Mouse (Mus musculus) embryonic facial prominence, embryonic 15.5 days (tissue): ENCODE measurements at regions not wholly inside any gene's neighbourhood (a gene's known extent, or its start where the extent isn't known, plus 50 kb on each side); places are given as distances from the start of the nearest gene placed in this dataset.

ENCODE experiments used
- ATAC-seq: fragments of 200-750 bp; cut with Nextera tagmentation; 2 replicates; pipeline ENCODE4 v1.8.0; 2017; ENCODE audit warnings: low read depth, moderate TSS enrichment; ENCODE audit not compliant: insufficient number of reproducible peaks, low FRiP score, low TSS enrichment
- H3K27ac ChIP-seq: fragments of 300-500 bp; sonication (generic); replicated peaks from 2 replicates; pipeline ENCODE4 v1.5.1; 2015; ENCODE audit warnings: mild to moderate bottlenecking, inconsistent platforms
- H3K27me3 ChIP-seq: fragments of 300-500 bp; sonication (generic); 2 replicates; pipeline ENCODE4 v1.6.1; 2015; ENCODE audit warnings: inconsistent platforms
- H3K36me3 ChIP-seq: fragments of 300-500 bp; sonication (generic); 2 replicates; pipeline ENCODE4 v1.6.1; 2015; ENCODE audit warnings: mild to moderate bottlenecking, inconsistent platforms
- H3K4me1 ChIP-seq: fragments of 300-500 bp; sonication (generic); 2 replicates; pipeline ENCODE4 v1.6.1; 2015; ENCODE audit warnings: inconsistent platforms
- H3K4me2 ChIP-seq: fragments of 300-500 bp; sonication (generic); replicated peaks from 2 replicates; pipeline ENCODE4 v1.6.1; 2015; ENCODE audit warnings: mild to moderate bottlenecking, inconsistent platforms
- H3K4me3 ChIP-seq: fragments of 300-500 bp; sonication (generic); replicated peaks from 2 replicates; pipeline ENCODE4 v1.5.1; 2015; ENCODE audit warnings: mild to moderate bottlenecking, inconsistent platforms
- H3K9ac ChIP-seq: fragments of 300-500 bp; sonication (generic); 2 replicates; pipeline ENCODE4 v1.6.1; 2015; ENCODE audit warnings: inconsistent platforms
- H3K9me3 ChIP-seq: fragments of 300-500 bp; sonication (generic); replicated peaks from 2 replicates; pipeline ENCODE4 v1.6.1; 2016; ENCODE audit warnings: inconsistent platforms
- WGBS: fragments of 180-500 bp; shearing (Covaris S2); methylation state at CpG from one replicate; pipeline ENCODE4 v1.1.7; 2015; 5-methylcytosine and 5-hydroxymethylcytosine counted together

GRCm38 (mm10) chr12:99063885-99064284 lies 143.5 kb downstream of the Ttc8 start:
- ATAC-seq = no peak
- no peak overlapping the region for H3K4me3 ChIP-seq
- 66% methylated on average over 8 of the region's 8 CpGs for WGBS
- H3K4me1 ChIP-seq = peaks cover 11% of the 10 kb centered on the region; the same call in 1 of the 2 replicates
- H3K27ac ChIP-seq = no peak overlapping the region
- H3K36me3 ChIP-seq = no peaks in the 10 kb centered on the region
- H3K4me2 ChIP-seq = no peak overlapping the region
- no peaks in the 10 kb centered on the region for H3K9me3 ChIP-seq
- H3K9ac ChIP-seq = no peak overlapping the region
- no peaks in the 10 kb centered on the region for H3K27me3 ChIP-seq

- 57% methylated on average over 3 of the region's 3 CpGs for WGBS
- no peak overlapping the region for H3K4me3 ChIP-seq
- no peak overlapping the region for H3K27ac ChIP-seq
- no peak overlapping the region for H3K4me2 ChIP-seq
- no peak for ATAC-seq
- no peaks in the 10 kb centered on the region for H3K9me3 ChIP-seq
- no peaks in the 10 kb centered on the region for H3K27me3 ChIP-seq
- H3K9ac ChIP-seq = no peak overlapping the region
- H3K36me3 ChIP-seq = no peaks in the 10 kb centered on the region
- H3K4me1 ChIP-seq = peaks cover 11% of the 10 kb centered on the region; the same call in 1 of the 2 replicates
These were observed 147.6 kb downstream of the Ttc8 start for GRCm38 (mm10) chr12:99067962-99068361.

GRCm38 (mm10) chr12:99073766-99074165 lies 153.4 kb downstream of the Ttc8 start:
- Histone ChIP-seq H3K9ac (no peak overlapping the region), H3K27ac (no peak overlapping the region), H3K4me1 (no peaks in the 10 kb centered on the region), H3K36me3 (no peaks in the 10 kb centered on the region), H3K9me3 (no peaks in the 10 kb centered on the region), H3K4me2 (no peak overlapping the region), H3K4me3 (no peak overlapping the region), H3K27me3 (no peaks in the 10 kb centered on the region)
- 81% methylated on average over 5 of the region's 5 CpGs for WGBS
- ATAC-seq = no peak

DNA sequence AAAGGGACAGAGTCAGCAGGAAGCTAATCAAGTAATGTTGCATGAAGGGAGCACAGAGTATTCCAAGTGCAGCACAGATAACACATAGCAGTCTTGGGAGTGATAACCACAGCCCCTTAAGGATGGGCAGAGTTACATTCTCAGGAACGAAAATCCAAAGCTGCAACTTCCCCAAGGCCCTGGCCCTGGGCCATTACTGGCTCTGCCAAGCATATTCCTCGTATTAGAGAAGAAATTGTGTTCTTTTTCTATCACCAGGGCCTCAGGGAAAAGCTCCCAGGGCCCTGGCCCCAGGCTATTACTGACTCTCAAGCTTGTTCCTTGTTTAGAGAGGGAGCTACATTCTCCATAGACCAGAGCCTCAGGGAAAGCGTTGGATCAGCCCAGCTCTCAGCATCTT lies 157.0 kb downstream of the Ttc8 start:
- ATAC-seq = no peak
- Histone ChIP-seq H3K9me3 (no peaks in the 10 kb centered on the region), H3K4me2 (no peak overlapping the region), H3K9ac (no peak overlapping the region), H3K4me3 (no peak overlapping the region), H3K36me3 (no peaks in the 10 kb centered on the region), H3K27me3 (no peaks in the 10 kb centered on the region), H3K27ac (no peak overlapping the region), H3K4me1 (no peaks in the 10 kb centered on the region)
- WGBS = 42% methylated on average over 3 of the region's 3 CpGs

GRCm38 (mm10) chr12:99079873-99080272 lies 159.5 kb downstream of the Ttc8 start:
- no peak overlapping the region for H3K4me2 ChIP-seq
- 0 out of 2 replicates have a peak, but pooled peaks cover 6% of the 10 kb centered on the region for H3K27me3 ChIP-seq
- H3K36me3 ChIP-seq = no peaks in the 10 kb centered on the region
- WGBS = 66% methylated on average over 1 of the region's 1 CpGs
- ATAC-seq = no peak
- no peak overlapping the region for H3K27ac ChIP-seq
- H3K9ac ChIP-seq = no peak overlapping the region
- H3K9me3 ChIP-seq = no peaks in the 10 kb centered on the region
- H3K4me1 ChIP-seq = no peaks in the 10 kb centered on the region
- no peak overlapping the region for H3K4me3 ChIP-seq

DNA sequence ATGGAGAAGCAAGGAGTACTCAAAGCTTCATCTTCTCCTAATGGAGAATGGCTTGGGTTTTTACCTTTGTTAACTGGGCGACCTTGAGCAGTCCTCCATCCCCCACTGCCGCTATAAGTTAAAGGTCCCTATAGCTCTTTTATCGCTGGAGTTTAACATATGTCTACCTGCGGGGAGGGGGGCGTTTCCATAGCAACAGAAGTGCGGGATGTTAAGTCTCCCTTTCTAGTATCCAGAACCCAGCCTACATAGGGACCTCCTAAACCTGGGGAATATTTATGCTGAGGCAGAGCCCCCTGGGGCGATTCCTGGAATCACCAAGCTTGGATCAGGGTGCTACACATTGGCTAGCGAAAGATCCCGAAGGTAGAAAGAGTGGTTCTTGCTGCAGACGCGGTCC lies 163.2 kb downstream of the Ttc8 start:
- 0 out of 2 replicates have a peak, but pooled peaks cover 6% of the 10 kb centered on the region for H3K27me3 ChIP-seq
- H3K4me3 ChIP-seq = no peak overlapping the region

DNA sequence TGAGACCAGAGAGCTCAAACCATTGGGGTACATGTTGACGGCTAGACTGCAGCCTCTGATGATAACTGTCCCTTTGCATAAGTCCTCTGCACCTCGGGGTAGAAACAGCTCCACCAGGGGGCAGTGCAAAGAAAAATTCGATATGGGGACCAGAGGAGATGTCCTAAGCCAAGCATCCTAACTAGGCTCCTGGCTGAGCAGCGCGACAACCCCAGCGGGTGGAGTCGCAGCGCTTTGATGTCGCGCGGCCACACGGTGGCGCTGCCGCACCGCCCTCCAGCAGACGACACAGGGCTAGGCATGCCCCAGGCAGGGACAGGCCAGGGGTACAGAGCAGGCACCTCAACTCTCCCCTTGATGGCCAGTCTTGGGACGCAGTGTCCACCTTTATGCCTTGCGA lies 163.8 kb downstream of the Ttc8 start:
- H3K27me3 ChIP-seq = 0 out of 2 replicates have a peak, but pooled peaks cover 6% of the 10 kb centered on the region
- H3K9ac ChIP-seq = no peak overlapping the region
- H3K4me2 ChIP-seq = no peak overlapping the region
- WGBS = 4% methylated on average over 18 of the region's 18 CpGs
- H3K36me3 ChIP-seq = no peaks in the 10 kb centered on the region
- ATAC-seq = peak; percentile 85
- H3K9me3 ChIP-seq = no peaks in the 10 kb centered on the region
- no peak overlapping the region for H3K4me3 ChIP-seq
- H3K4me1 ChIP-seq = no peaks in the 10 kb centered on the region
- H3K27ac ChIP-seq = no peak overlapping the region

More for the DNA sequence above, 163.2 kb downstream of the Ttc8 start:
- H3K4me2 ChIP-seq = no peak overlapping the region
- no peak overlapping the region for H3K27ac ChIP-seq
- no peaks in the 10 kb centered on the region for H3K9me3 ChIP-seq
- 41% methylated on average over 11 of the region's 11 CpGs for WGBS
- no peaks in the 10 kb centered on the region for H3K36me3 ChIP-seq
- H3K4me1 ChIP-seq = no peaks in the 10 kb centered on the region
- ATAC-seq = no peak
- no peak overlapping the region for H3K9ac ChIP-seq

DNA sequence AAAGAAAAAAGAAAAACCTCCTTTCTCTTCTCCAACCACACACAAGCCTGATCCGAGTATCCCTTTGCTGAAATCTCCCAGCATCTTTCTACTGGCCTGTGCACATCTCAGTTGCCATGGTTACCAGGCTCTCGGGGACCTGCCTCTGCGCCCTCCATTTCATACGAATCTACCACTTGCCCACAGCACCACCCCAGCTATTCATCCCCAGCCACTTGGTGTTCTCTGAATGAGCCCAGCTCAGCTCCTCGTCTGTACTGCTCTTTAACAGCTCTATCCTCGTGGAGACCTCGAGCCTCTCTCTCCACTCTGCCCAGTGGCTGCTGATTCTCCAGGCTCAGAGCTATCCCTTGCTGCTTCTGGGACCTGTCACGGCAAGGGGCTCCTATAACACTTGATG lies 166.9 kb downstream of the Ttc8 start:
- H3K27ac ChIP-seq = no peak overlapping the region
- H3K27me3 ChIP-seq = 0 out of 2 replicates have a peak, but pooled peaks cover 6% of the 10 kb centered on the region
- no peak for ATAC-seq
- H3K4me1 ChIP-seq = no peaks in the 10 kb centered on the region
- H3K4me2 ChIP-seq = no peak overlapping the region
- no peaks in the 10 kb centered on the region for H3K36me3 ChIP-seq
- H3K9me3 ChIP-seq = no peaks in the 10 kb centered on the region
- 58% methylated on average over 8 of the region's 8 CpGs for whole genome bisulfite sequencing
- no peak overlapping the region for H3K4me3 ChIP-seq
- H3K9ac ChIP-seq = no peak overlapping the region

DNA sequence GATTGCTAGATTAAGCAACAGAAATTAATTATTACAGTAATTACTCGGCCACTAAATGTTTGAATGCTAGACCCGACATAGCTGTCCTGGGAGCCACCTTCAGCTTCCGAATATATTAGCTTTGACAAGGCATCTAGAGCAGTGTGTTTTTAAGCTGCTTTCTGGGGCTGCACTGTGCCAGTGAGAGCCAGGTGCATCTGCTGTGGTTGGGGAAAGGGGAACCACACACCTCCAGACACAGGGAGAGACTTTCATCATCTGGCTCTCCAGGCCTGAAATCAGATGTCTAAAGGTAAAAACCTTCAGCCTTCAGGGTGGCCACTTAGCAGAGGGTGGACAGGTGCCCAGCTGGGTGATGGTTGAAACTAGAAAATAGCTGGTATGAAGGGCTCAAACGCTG lies 171.4 kb downstream of the Ttc8 start:
- Histone ChIP-seq H3K4me3 (no peak overlapping the region), H3K36me3 (no peaks in the 10 kb centered on the region), H3K9me3 (no peaks in the 10 kb centered on the region), H3K9ac (no peak overlapping the region), H3K4me1 (no peaks in the 10 kb centered on the region), H3K27ac (no peak overlapping the region), H3K27me3 (no peaks in the 10 kb centered on the region), H3K4me2 (no peak overlapping the region)
- no peak for ATAC-seq
- WGBS = 59% methylated on average over 4 of the region's 4 CpGs

- H3K4me1 ChIP-seq = peaks cover 4% of the 10 kb centered on the region; the same call in 1 of the 2 replicates
- no peak overlapping the region for H3K27ac ChIP-seq
- H3K9ac ChIP-seq = no peak overlapping the region
- ATAC-seq = no peak
- no peaks in the 10 kb centered on the region for H3K9me3 ChIP-seq
- H3K27me3 ChIP-seq = no peaks in the 10 kb centered on the region
- H3K4me2 ChIP-seq = no peak overlapping the region
- H3K36me3 ChIP-seq = no peaks in the 10 kb centered on the region
- WGBS = 70% methylated on average over 3 of the region's 3 CpGs
- no peak overlapping the region for H3K4me3 ChIP-seq
These were observed 172.8 kb downstream of the Ttc8 start for GRCm38 (mm10) chr12:99093151-99093550.

GRCm38 (mm10) chr12:99093989-99094388 lies 173.6 kb downstream of the Ttc8 start:
- H3K27ac ChIP-seq = no peak overlapping the region
- H3K4me2 ChIP-seq = no peak overlapping the region
- 74% methylated on average over 6 of the region's 6 CpGs for WGBS
- no peak overlapping the region for H3K4me3 ChIP-seq
- ATAC-seq = no peak
- H3K9ac ChIP-seq = no peak overlapping the region
- no peaks in the 10 kb centered on the region for H3K27me3 ChIP-seq
- no peaks in the 10 kb centered on the region for H3K9me3 ChIP-seq
- H3K36me3 ChIP-seq = no peaks in the 10 kb centered on the region
- H3K4me1 ChIP-seq = peaks cover 4% of the 10 kb centered on the region; the same call in 1 of the 2 replicates

DNA sequence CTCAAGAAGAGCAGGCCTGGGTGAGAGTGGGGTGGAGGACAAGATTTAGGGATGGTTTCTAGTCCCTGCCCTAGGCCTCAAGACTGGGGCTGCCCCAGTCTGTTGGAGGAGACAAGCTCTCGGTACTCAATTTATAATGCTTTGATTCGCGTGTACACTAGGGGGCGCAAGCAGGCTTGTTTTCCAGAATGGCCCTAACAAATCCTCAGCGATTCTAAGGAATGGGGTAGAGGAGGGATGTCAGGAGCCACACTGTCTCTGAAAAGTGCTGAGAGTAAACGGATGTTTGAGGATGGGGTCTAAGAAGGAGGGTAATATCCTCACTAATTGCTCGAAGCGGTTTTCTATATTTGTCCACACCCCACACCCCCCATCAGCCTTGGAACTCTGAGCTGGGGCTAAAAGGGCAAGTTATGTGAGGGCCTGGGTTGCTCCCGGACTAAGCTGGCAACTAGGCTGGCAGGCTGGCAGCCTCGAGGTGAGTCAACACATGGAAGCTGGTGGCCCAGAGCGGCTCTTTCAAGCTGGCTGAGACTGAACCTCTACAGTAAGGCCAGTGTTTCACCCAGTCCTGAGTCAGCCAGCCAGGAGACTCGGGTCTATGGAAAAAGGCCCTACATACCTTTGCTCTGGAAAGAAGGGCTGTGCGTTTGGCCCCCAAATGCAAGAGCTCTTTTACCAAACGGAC lies 176.7 kb downstream of the Ttc8 start:
- Histone ChIP-seq H3K36me3 (no peaks in the 10 kb centered on the region), H3K9me3 (no peaks in the 10 kb centered on the region), H3K27ac (no peak overlapping the region), H3K27me3 (no peaks in the 10 kb centered on the region), H3K9ac (no peak overlapping the region), H3K4me3 (no peak overlapping the region), H3K4me1 (peaks cover 4% of the 10 kb centered on the region; the same call in 1 of the 2 replicates), H3K4me2 (no peak overlapping the region)
- ATAC-seq = peak; percentile 61
- 32% methylated on average over 14 of the region's 14 CpGs for WGBS
